Mouse (Mus musculus): Measurements from ENCODE around the gene Pgc.

GRCm38 (mm10) chr17:47754246-47754645 is 27.6 kb downstream of the Pgc start:
- TF ChIP-seq USF1 (IDR thresholded peaks at IDR 0.05; ENCODE audit: low read depth) (no peak), POLR2A (IDR thresholded peaks at IDR 0.05; ENCODE audit: insufficient read length, low read depth) (no peak), MAX (IDR thresholded peaks at IDR 0.05; ENCODE audit: low read depth) (no peak), TCF12 (IDR thresholded peaks at IDR 0.05; ENCODE audit: insufficient read depth, poor library complexity, severe bottlenecking) (no peak), E2F4 (IDR thresholded peaks at IDR 0.05; ENCODE audit: insufficient read depth) (no peak), MYOD1 (IDR thresholded peaks at IDR 0.05; ENCODE audit: control insufficient read depth in 1 of 3, insufficient read length in 2 of 3, low read depth in 2 of 3) (no peak)
